Mouse (Mus musculus) bone marrow, adult 2 months (tissue): ENCODE results near the gene Stat5a.

Source experiments
- CTCF ChIP-seq: fragments of 200-500 bp; IDR thresholded peaks from 2 replicates; pipeline ENCODE4 v1.5.1; 2011; ENCODE audit warnings: low read length, control low read depth; ENCODE audit not compliant: control insufficient read depth, insufficient read depth
- POLR2A ChIP-seq: fragments of 200-500 bp; IDR thresholded peaks from 2 replicates; pipeline ENCODE4 v1.6.1; 2011; ENCODE audit warnings: low read depth, mild to moderate bottlenecking, control low read depth, low read length, borderline replicate concordance; ENCODE audit not compliant: control insufficient read depth

DNA sequence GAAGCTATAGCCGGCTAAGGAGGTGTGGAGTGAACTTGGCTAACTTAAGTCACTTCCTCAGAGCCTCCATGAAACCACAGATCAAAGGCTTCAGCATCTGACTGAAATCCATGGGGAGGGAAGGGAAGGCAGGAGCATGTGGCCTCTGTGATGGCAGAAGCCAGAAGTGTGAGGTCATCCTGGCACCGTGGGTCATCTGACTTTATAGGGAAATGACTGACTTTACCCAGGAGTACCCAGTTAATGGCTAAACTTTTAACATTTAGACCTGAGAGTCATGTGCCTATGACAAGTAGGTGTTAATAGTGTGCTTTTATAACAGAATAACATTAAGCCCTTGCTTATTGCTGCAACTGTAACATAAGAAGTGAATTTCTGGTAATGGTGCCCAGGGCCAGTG, 49.0 kb downstream of the Stat5a start:
- TF ChIP-seq CTCF (no peak), POLR2A (no peak)
